Comparison of ENCODE assay signal across 18 mouse cellular contexts in the genomic region with DNA sequence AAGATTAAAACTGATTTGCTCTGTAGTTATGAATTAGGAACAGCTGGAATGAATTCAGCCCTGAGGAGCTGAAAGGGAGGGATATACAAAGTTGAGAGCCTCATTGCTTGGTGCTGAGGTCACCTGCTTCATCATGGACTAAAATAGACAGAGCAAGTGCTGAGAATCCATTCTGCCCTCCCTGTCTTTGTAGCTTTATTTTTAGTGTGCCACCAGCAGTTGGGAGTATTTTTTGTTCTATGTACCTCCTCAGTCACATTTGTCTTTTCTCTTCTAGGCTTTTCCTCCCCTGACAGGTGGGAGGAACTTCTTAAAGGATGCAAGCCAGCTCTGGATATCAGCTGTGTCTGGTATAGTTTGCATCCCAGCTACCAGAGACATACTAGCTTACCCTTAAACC. TPM values are rescaled to one million over a fixed set of nuclear protein-coding genes. Genes with fewer than 3 reads are reported as not detected.
DNase-seq lines count a peak whose midpoint lies in the region; ATAC-seq and TF ChIP-seq lines count a peak whose summit lies in the region.
"Had no signal": no experiment of that assay in that cellular context is flagged by ENCODE, and none has a peak within 500 bp of the region (broad histone marks: within the 10 kb centered on the region; RNA-seq: fewer than 3 reads in every experiment).

No protein-coding gene starts in this region.

- DNase-seq in heart, adult 18-20 months, result peak; percentile 27 to 65
- no peak for DNase-seq in heart, postnatal 36 days
- peak; percentile 64 for DNase-seq in embryonic facial prominence, embryonic 14.5 days (ENCODE audit: low spot score)
- no peak for DNase-seq in heart, embryonic 10.5 days (ENCODE audit: low spot score)
- peak; percentile 56 to 58 for DNase-seq in heart, postnatal 10 days
- DNase-seq in kidney, postnatal 14 days, result no peak
- no peak for DNase-seq in layer of hippocampus, adult 2 months (ENCODE audit: low spot score in 2 of 2)
- no peak for DNase-seq in adipocyte (ENCODE audit: low spot score)
- DNase-seq: cerebellum, postnatal 36 days; kidney, adult 9 months; lung, embryonic 14.5 days; thymus, adult 18-20 months had no signal

- intact Hi-C loops in heart, postnatal 36 days (cut with DNase I), result loop anchor here (5.0 kb wide), 1 partner anchor 40 kb away; no protein-coding TSS in a partner anchor
- intact Hi-C loops in heart, postnatal 10 days (cut with DNase I), result loop anchor here (2.0 kb wide), 1 partner anchor 32 kb away; a partner anchor contains a TSS

- no peak overlapping the region for H3K9ac ChIP-seq in embryonic facial prominence, embryonic 14.5 days (ENCODE audit: low read depth, low read length)
- H3K9ac ChIP-seq: embryonic facial prominence, embryonic 12.5 days; liver, embryonic 12.5 days; lung, embryonic 14.5 days; midbrain, embryonic 13.5 days had no signal

- H3K27ac ChIP-seq in embryonic facial prominence, embryonic 14.5 days (replicated peaks; ENCODE audit: low read depth, low read length), result no peak overlapping the region
- H3K27ac ChIP-seq in heart, embryonic 10.5 days, result peak overlapping the region; percentile 76
- no peak overlapping the region for H3K27ac ChIP-seq in layer of hippocampus, adult 2 months
- H3K27ac ChIP-seq: embryonic facial prominence, embryonic 12.5 days; hindbrain, postnatal 0 days; liver, embryonic 12.5 days; macrophage; midbrain, embryonic 13.5 days had no signal

- H3K9me3 ChIP-seq in embryonic facial prominence, embryonic 14.5 days (ENCODE audit: control insufficient read depth, low read length), result no peaks in the 10 kb centered on the region
- H3K9me3 ChIP-seq in heart, embryonic 10.5 days, result no peaks in the 10 kb centered on the region
- H3K9me3 ChIP-seq: embryonic facial prominence, embryonic 12.5 days; liver, embryonic 12.5 days; midbrain, embryonic 13.5 days had no signal

- no peaks in the 10 kb centered on the region for H3K4me1 ChIP-seq in embryonic facial prominence, embryonic 14.5 days (ENCODE audit: control insufficient read depth, insufficient read depth, low read length)
- H3K4me1 ChIP-seq in heart, embryonic 10.5 days, result peaks cover 7% of the 10 kb centered on the region; the same call in 1 of the 2 replicates
- H3K4me1 ChIP-seq: embryonic facial prominence, embryonic 12.5 days; liver, embryonic 12.5 days; midbrain, embryonic 13.5 days had no signal

- no peaks in the 10 kb centered on the region for H3K27me3 ChIP-seq in embryonic facial prominence, embryonic 14.5 days (replicated peaks; ENCODE audit: control insufficient read depth, insufficient read depth, low read length)
- no peaks in the 10 kb centered on the region for H3K27me3 ChIP-seq in heart, embryonic 10.5 days (ENCODE audit: insufficient read depth, poor library complexity, severe bottlenecking)
- H3K27me3 ChIP-seq: embryonic facial prominence, embryonic 12.5 days; liver, embryonic 12.5 days had no signal

- TF ChIP-seq CTCF in layer of hippocampus, adult 2 months (conservative IDR thresholded peaks at IDR 0.05), result no peak

- peak; percentile 54; the same call in 1 of the 2 replicates for ATAC-seq in embryonic facial prominence, embryonic 14.5 days (ENCODE audit: low read depth)
- ATAC-seq: hindbrain, postnatal 0 days; liver, embryonic 12.5 days; midbrain, embryonic 13.5 days had no signal

- no peak overlapping the region for H3K4me3 ChIP-seq in embryonic facial prominence, embryonic 14.5 days (ENCODE audit: low read depth, low read length)
- H3K4me3 ChIP-seq in heart, embryonic 10.5 days, result no peak overlapping the region
- H3K4me3 ChIP-seq in layer of hippocampus, adult 2 months, result no peak overlapping the region
- H3K4me3 ChIP-seq: embryonic facial prominence, embryonic 12.5 days; liver, embryonic 12.5 days; midbrain, embryonic 13.5 days had no signal

- no peaks in the 10 kb centered on the region for H3K36me3 ChIP-seq in embryonic facial prominence, embryonic 14.5 days (ENCODE audit: control insufficient read depth, insufficient read depth, low read length)
- H3K36me3 ChIP-seq in heart, embryonic 10.5 days, result no peaks in the 10 kb centered on the region
- H3K36me3 ChIP-seq: embryonic facial prominence, embryonic 12.5 days; liver, embryonic 12.5 days; midbrain, embryonic 13.5 days had no signal

- no peak overlapping the region for H3K4me2 ChIP-seq in embryonic facial prominence, embryonic 14.5 days (ENCODE audit: low read depth, low read length)
- H3K4me2 ChIP-seq: embryonic facial prominence, embryonic 12.5 days; liver, embryonic 12.5 days; lung, embryonic 14.5 days; midbrain, embryonic 13.5 days had no signal

RNA-seq across cellular contexts. Expression of a gene that starts 32.4 kb away (rescaled TPM):
- 10 to 100 TPM; 82.2 to 87.4 TPM for total RNA-seq in heart, adult 18-20 months (2021)
- total RNA-seq in heart, postnatal 36 days (2021), result 100 to 1,000 TPM in 1 of 2 experiments, 10 to 100 TPM in 1; 95.3 to 107 TPM
- polyA plus RNA-seq in embryonic facial prominence, embryonic 14.5 days (2014; fragmentation: Nextera tagmentation; extraction: Ambion mirVana), result 33.0 and 34.0 TPM in 2 replicates
- polyA plus RNA-seq in heart, embryonic 10.5 days (2016; fragmentation: Nextera tagmentation; extraction: Ambion mirVana), result 9.9 and 15.4 TPM in 2 replicates
- 10 to 100 TPM; 67.1 to 70.1 TPM for total RNA-seq in heart, postnatal 10 days (2021)
- 100 to 1,000 TPM; 164 to 168 TPM for total RNA-seq in layer of hippocampus, adult 2 months (2021)
- total RNA-seq: granulocyte monocyte progenitor cell, adult 5-6 weeks had no signal
- polyA plus RNA-seq: macrophage had no signal

Comparison
In these comparisons a context has a peak if more than half of its experiments do, and no peak if none do; other contexts are left out.
1. DNase-seq: peak in heart, adult 18-20 months (2 of 2), embryonic facial prominence, embryonic 14.5 days (single experiment) and heart, postnatal 10 days (2 of 2); none in heart, postnatal 36 days (0 of 2), heart, embryonic 10.5 days (single experiment), kidney, postnatal 14 days (single experiment), layer of hippocampus, adult 2 months (0 of 2) and adipocyte (single experiment).